Mouse (Mus musculus): ENCODE data around the gene Ttc39d. TPM values are rescaled to one million over a fixed set of nuclear protein-coding genes. Genes with fewer than 3 reads are reported as not detected.
A peak's percentile ranks its signal among the peaks of the same experiment; 100 is the strongest.
"Not testable (repeated sequence)": the region's sequence is repeated elsewhere in the genome, so short reads cannot be mapped to it uniquely, and the experiment has no call there.

Gene Ttc39d
- polyA plus RNA-seq, 1 experiment from 2014 or later: 0.14 TPM

DNA sequence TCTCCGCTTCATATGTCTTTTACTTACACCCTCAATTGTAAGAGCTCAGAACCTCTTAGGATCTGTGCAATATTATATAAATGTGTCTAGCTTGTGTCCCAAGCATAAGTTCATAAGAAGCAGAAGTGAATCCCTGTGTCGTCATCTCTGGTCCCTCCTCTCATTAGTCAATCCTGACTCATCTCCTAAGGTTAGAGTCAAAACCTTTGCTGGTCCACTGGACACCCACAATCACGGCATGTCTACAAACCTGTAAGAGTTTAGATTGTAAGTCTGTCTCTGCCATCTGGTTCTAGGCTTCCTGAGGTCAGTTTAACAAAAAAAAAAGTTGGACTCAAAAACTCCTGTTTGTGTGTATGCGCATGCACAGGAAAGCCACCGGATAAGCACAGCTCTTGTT lies 34.5 kb upstream of the Ttc39d start:
- no peaks in the 10 kb centered on the region for H3K36me3 ChIP-seq
- H3K9me3 ChIP-seq: no peaks in the 10 kb centered on the region
- peaks cover 17% of the 10 kb centered on the region for H3K4me1 ChIP-seq
- ATAC-seq (ENCODE audit: low FRiP score, low read depth): no peak
- H3K4me2 ChIP-seq (replicated peaks): no peak overlapping the region
- no peak overlapping the region for H3K9ac ChIP-seq (replicated peaks)
- H3K27ac ChIP-seq (replicated peaks): no peak overlapping the region
- H3K27me3 ChIP-seq: no peaks in the 10 kb centered on the region
- no peak overlapping the region for H3K4me3 ChIP-seq
- 93% methylated on average over 5 of the region's 5 CpGs for WGBS

DNA sequence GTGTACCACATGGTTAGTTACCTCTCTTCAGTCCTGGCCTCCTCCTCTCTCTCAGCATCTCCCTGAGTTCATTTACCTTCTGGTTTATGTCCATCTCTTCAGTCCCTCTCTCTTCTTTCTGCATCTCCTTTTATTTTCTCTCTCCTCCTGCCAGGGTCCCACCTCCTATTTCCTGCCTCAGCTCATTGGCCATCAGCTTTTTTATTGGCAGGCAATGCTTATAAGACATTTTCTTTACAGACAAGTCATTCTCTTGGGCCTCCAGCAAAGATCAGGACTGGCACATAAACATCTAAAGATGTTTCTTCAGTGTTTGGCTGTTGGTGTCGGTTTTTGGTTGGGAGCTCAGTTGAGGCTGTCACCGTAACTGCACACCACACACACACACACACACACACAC lies 33.6 kb upstream of the Ttc39d start:
- 85% methylated on average over 2 of the region's 2 CpGs for WGBS
- no peaks in the 10 kb centered on the region for H3K27me3 ChIP-seq
- H3K9ac ChIP-seq (replicated peaks): no peak overlapping the region
- no peak overlapping the region for H3K4me2 ChIP-seq (replicated peaks)
- H3K4me3 ChIP-seq: no peak overlapping the region
- H3K9me3 ChIP-seq: no peaks in the 10 kb centered on the region
- no peaks in the 10 kb centered on the region for H3K36me3 ChIP-seq
- peaks cover 8% of the 10 kb centered on the region for H3K4me1 ChIP-seq
- ATAC-seq (ENCODE audit: low FRiP score, low read depth): no peak
- H3K27ac ChIP-seq (replicated peaks): no peak overlapping the region

DNA sequence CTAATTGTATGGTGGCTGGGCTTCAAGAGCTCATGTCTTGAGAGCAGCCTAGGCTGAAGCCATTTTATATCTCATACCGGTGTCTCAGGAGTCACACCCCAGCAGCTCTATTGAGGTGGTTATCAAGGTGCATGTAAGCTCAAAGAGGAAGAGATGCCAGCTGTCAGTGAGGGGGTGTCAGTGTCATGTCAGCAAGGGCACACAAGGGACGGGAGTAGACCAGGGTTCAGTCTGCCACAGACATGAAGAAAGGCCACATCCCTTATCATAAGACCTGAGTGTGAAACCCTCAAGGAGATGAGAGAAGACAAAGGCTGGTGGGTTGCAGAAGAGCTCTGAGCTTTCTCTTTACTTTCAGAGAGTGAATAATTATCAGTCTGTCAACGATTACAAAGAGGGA lies 33.1 kb upstream of the Ttc39d start:
- Histone ChIP-seq H3K27me3 (no peaks in the 10 kb centered on the region), H3K9ac (replicated peaks) (no peak overlapping the region), H3K9me3 (no peaks in the 10 kb centered on the region), H3K36me3 (no peaks in the 10 kb centered on the region), H3K4me3 (no peak overlapping the region), H3K4me2 (replicated peaks) (no peak overlapping the region), H3K4me1 (peaks cover 3% of the 10 kb centered on the region), H3K27ac (replicated peaks) (no peak overlapping the region)
- ATAC-seq (ENCODE audit: low FRiP score, low read depth): no peak
- WGBS: 82% methylated on average over 3 of the region's 3 CpGs

DNA sequence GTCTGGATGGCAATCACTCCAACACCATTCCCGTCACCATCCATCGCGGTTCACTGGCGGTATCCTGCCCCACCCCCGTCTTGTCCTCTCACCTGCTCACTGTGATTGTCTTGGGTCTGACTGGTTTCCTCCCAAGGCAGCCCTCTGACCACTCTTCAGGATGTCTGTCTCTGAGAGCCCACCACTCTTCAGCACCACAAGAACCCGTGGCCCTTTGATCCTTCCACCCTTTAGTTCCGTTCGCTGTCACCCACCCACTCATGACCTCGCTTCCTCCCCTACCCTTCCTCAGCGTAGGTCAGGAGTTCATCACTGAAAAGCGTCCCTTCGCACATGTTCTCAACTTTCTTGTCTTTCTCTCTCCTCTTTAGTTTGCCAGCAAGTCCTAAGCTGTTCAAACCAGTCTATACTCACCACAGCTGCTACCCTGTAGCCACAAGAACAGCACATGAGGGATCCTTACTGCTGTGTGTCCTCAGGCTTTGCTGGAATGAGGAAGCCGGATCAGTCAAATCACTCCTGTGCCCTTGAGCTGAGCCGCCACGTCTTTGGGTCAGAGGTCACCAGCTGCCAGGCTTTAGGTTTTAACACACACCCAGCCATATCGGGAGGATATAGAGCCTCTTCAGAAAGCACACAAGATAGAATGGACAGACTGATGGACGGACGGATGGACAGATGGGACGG lies 32.4 kb upstream of the Ttc39d start:
- Histone ChIP-seq H3K4me1 (peaks cover 3% of the 10 kb centered on the region; the same call in 1 of the 2 replicates), H3K27ac (replicated peaks) (no peak overlapping the region), H3K4me2 (replicated peaks) (no peak overlapping the region), H3K9me3 (no peaks in the 10 kb centered on the region), H3K27me3 (no peaks in the 10 kb centered on the region), H3K4me3 (no peak overlapping the region), H3K9ac (replicated peaks) (no peak overlapping the region), H3K36me3 (no peaks in the 10 kb centered on the region)
- ATAC-seq (ENCODE audit: low FRiP score, low read depth): peak; percentile 38; the same call in 1 of the 2 replicates
- WGBS: 79% methylated on average over 19 of the region's 19 CpGs

DNA sequence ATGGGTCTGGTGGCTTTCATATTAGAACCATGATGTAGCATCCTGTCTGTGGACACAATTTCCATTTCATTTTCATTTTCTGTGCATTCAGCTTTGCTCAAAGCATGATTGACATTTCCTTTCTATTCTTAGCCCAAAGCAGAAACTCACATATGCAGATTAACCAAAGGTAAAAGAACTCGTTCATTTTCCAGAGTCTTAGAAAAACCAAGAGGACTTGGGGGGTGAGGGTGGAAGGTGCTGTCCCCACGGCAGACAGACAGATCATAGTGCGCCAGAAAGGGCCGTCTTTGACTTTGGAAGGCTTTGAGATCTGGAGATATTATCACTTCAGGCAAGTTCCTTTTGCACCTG lies 31.9 kb upstream of the Ttc39d start:
- H3K36me3 ChIP-seq: no peaks in the 10 kb centered on the region
- H3K4me3 ChIP-seq: no peak overlapping the region
- H3K27ac ChIP-seq (replicated peaks): no peak overlapping the region
- no peak for ATAC-seq (ENCODE audit: low FRiP score, low read depth)
- peaks cover 3% of the 10 kb centered on the region; the same call in 1 of the 2 replicates for H3K4me1 ChIP-seq
- H3K27me3 ChIP-seq: no peaks in the 10 kb centered on the region
- no peak overlapping the region for H3K4me2 ChIP-seq (replicated peaks)
- H3K9me3 ChIP-seq: no peaks in the 10 kb centered on the region
- no peak overlapping the region for H3K9ac ChIP-seq (replicated peaks)
- 78% methylated on average over 4 of the region's 4 CpGs for WGBS

DNA sequence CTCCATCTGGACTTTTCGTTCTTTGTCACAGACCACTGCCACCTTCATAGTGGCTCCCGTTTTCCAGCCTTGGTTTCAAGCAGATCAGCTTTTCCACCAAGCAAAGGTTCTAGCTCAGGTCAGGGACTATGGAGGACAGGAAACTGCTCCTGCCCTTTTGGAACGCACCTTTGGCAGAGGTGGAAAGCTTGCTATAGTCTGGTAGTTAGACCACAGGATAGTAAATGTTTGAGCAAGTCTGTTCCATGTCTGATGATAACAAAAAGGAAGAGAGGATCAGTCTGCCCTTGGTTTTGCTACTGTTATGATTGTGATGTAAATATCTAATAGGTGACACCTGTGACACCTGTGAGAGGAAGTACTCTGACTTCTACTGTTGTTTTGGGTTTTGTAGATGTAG lies 31.3 kb upstream of the Ttc39d start:
- no peak for ATAC-seq (ENCODE audit: low FRiP score, low read depth)
- Histone ChIP-seq H3K9ac (replicated peaks) (no peak overlapping the region), H3K27me3 (no peaks in the 10 kb centered on the region), H3K36me3 (no peaks in the 10 kb centered on the region), H3K4me3 (no peak overlapping the region), H3K4me2 (replicated peaks) (no peak overlapping the region), H3K4me1 (peaks cover 3% of the 10 kb centered on the region; the same call in 1 of the 2 replicates), H3K9me3 (no peaks in the 10 kb centered on the region), H3K27ac (replicated peaks) (no peak overlapping the region)
- 94% methylated on average over 3 of the region's 3 CpGs for WGBS

DNA sequence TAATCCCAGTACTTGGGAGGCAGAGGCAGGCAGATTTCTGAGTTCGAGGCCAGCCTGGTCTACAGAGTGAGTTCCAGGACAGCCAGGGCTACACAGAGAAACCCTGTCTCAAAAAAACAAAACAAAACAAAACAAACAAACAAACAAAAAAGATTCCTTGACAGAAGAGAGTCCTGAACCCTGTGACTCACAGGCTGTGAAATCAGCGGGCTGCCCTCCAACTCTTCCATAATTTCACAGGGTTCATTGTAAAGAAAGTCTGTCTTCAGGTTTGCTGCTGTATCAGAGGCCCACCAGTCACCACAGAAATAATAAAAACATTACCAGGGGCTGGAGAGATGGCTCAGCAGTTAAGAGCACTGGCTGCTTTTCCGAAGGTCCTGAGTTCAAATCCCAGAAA lies 28.4 kb upstream of the Ttc39d start:
- H3K9me3 ChIP-seq; H3K27ac ChIP-seq (replicated peaks); H3K4me2 ChIP-seq (replicated peaks); H3K36me3 ChIP-seq; H3K4me3 ChIP-seq; ATAC-seq (ENCODE audit: low FRiP score, low read depth); H3K27me3 ChIP-seq; H3K4me1 ChIP-seq; H3K9ac ChIP-seq (replicated peaks): not testable (repeated sequence)
- WGBS: 98% methylated on average over 3 of the region's 3 CpGs

DNA sequence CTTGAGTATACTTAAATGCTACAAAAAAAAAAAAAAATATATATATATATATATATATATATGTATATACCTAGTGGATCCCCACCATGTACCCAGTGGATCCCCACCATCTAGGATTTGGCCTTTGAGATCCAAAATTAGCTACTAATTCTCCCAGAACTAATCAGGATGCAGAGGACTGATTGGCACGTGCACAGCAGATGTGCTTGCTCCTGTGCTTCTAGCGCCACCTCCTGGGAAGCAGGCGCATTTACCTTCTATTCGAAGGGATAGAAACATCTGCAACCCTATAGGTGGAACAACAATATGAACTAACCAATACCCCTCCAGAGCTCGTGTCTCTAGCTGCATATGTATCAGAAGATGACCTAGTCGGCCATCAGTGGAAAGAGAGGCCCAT lies 27.3 kb upstream of the Ttc39d start:
- Histone ChIP-seq H3K27me3 (no peaks in the 10 kb centered on the region), H3K4me1 (peaks cover 2% of the 10 kb centered on the region; the same call in 1 of the 2 replicates), H3K36me3 (no peaks in the 10 kb centered on the region), H3K4me3 (no peak overlapping the region), H3K4me2 (replicated peaks) (no peak overlapping the region), H3K9ac (replicated peaks) (no peak overlapping the region), H3K9me3 (no peaks in the 10 kb centered on the region), H3K27ac (replicated peaks) (no peak overlapping the region)
- peak; percentile 92 for ATAC-seq (ENCODE audit: low FRiP score, low read depth)
- 1% methylated on average over 6 of the region's 6 CpGs for WGBS

DNA sequence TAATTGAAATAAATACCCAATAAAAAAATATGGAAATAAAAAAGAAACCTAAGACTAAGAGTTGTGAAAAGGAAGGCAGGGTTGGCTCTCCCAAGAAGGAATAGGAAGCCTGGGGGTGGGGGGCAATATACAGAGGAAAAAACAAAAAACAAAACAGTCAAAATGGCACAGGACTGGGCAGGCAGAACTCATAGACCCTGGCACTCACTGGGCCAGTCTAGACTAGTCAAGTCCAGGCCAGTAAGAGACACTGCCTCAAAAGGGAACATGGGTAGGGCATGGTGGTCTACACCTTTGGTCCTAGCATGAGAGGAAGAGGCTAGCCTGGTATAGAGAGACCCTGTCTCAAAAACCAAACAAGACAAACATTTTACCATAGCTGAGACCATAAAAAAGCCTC lies 26.8 kb upstream of the Ttc39d start:
- H3K36me3 ChIP-seq: no peaks in the 10 kb centered on the region
- no peaks in the 10 kb centered on the region for H3K27me3 ChIP-seq
- H3K27ac ChIP-seq (replicated peaks): no peak overlapping the region
- H3K4me2 ChIP-seq (replicated peaks): no peak overlapping the region
- H3K9me3 ChIP-seq: no peaks in the 10 kb centered on the region
- H3K4me1 ChIP-seq: no peaks in the 10 kb centered on the region
- peak; percentile 66 for ATAC-seq (ENCODE audit: low FRiP score, low read depth)
- H3K9ac ChIP-seq (replicated peaks): no peak overlapping the region
- no peak overlapping the region for H3K4me3 ChIP-seq

DNA sequence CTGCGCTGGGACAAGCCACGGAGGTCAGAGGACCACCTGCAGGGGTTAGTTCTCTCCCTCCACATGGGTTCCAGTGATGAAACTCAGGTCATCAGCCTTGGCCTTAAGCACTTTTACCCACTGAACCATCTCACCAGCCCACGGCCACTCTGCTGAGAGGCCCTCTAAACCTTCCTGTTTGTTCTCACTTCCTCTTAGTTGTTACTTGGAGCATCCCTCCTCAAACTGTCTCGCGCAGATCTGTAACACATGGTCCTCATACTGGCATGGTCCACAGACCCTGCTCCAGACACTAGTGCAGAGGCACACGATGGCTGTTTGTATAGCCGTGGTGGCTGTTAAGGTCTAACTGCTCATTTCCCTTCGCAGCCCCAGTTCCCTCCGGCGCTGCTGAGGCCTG lies 23.6 kb upstream of the Ttc39d start:
- Histone ChIP-seq H3K4me3 (no peak overlapping the region), H3K4me1 (no peaks in the 10 kb centered on the region), H3K4me2 (replicated peaks) (no peak overlapping the region), H3K27me3 (no peaks in the 10 kb centered on the region), H3K27ac (replicated peaks) (no peak overlapping the region), H3K9me3 (no peaks in the 10 kb centered on the region), H3K9ac (replicated peaks) (no peak overlapping the region), H3K36me3 (no peaks in the 10 kb centered on the region)
- ATAC-seq (ENCODE audit: low FRiP score, low read depth): no peak
- 84% methylated on average over 10 of the region's 10 CpGs for WGBS

DNA sequence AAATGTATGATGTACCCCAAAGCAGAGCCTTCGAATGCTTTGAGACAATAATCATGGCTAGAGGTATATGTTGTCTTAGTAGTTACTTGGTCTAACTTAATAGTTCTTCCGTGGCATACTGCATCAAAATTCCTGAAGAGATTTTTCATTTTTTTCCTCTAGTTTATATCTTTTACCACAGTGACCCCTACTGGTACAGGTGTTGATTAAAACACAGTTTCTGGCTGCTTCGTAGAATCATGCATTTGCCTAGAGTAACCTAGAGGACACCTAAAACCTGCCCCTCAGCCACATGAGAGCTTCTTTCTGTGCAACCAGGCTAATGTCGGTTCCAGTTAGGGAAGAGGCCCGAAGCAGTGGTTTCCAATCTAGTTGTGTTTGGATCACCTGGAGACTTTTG lies 14.2 kb upstream of the Ttc39d start:
- Histone ChIP-seq H3K27ac (replicated peaks) (no peak overlapping the region), H3K4me2 (replicated peaks) (no peak overlapping the region), H3K4me1 (peaks cover 7% of the 10 kb centered on the region; the same call in 1 of the 2 replicates), H3K36me3 (peaks cover 26% of the 10 kb centered on the region), H3K9ac (replicated peaks) (no peak overlapping the region), H3K9me3 (no peaks in the 10 kb centered on the region), H3K27me3 (no peaks in the 10 kb centered on the region), H3K4me3 (no peak overlapping the region)
- WGBS: 73% methylated on average over 5 of the region's 5 CpGs
- no peak for ATAC-seq (ENCODE audit: low FRiP score, low read depth)

DNA sequence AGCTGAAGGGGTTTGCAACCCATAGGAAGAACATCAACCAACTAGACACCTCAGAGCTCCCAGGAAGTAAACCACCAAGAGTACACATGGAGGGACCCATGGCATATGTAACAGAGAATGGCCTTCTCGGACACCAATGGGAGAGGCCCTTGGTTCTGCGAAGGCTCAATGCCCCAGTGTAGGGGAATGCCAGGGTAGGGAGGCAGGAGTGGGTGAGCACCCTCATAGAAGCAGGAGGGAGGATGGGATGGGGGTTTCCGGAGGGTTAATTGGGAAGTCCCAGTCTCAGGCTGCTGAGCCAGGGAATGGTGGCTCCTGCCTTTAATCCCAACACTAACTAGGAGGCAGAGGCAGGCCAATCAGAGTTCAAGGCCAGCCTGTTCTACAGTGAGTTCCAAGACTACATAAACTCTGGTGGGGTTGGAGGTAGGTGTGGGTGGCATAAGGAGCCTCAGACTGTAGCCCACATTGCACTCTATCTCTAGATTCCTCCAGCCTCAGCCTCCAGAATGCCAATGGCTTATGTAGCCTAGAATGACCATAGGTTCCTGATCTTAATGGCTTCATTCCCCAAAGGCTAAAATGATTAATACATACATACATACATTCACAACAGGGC lies 8.0 kb upstream of the Ttc39d start:
- Histone ChIP-seq H3K27me3 (no peaks in the 10 kb centered on the region), H3K27ac (replicated peaks) (no peak overlapping the region), H3K36me3 (peaks cover 80% of the 10 kb centered on the region), H3K4me1 (0 out of 2 replicates have a peak, but pooled peaks cover 6% of the 10 kb centered on the region), H3K9ac (replicated peaks) (no peak overlapping the region), H3K4me2 (replicated peaks) (no peak overlapping the region), H3K4me3 (no peak overlapping the region), H3K9me3 (no peaks in the 10 kb centered on the region)
- ATAC-seq (ENCODE audit: low FRiP score, low read depth): peak; percentile 19; the same call in 1 of the 2 replicates
- WGBS: 75% methylated on average over 3 of the region's 3 CpGs

DNA sequence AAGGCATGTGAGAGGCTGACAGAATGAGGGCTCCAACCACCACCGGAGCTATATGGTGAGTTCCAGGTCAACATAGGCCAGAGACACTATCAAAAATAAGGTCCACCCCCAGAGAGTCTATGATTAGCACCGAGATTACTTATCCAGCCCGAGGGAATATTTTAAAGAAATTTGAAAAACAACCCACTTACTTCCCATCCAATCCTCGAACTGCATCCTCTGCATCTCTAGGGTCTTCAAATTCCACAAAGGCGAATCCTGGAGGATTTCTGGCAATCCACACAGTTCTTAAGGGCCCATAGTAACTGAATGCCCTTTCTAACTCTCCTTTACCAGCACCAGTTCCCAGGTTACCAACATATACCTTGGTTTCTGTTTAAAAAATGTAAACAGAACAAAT lies 1.6 kb upstream of the Ttc39d start:
- H3K4me2 ChIP-seq (replicated peaks): peak overlapping the region; percentile 83
- peak overlapping the region; percentile 98 for H3K9ac ChIP-seq (replicated peaks)
- WGBS: 36% methylated on average over 5 of the region's 5 CpGs
- peaks cover 14% of the 10 kb centered on the region for H3K4me1 ChIP-seq
- H3K27me3 ChIP-seq: no peaks in the 10 kb centered on the region
- H3K4me3 ChIP-seq: peak overlapping the region; percentile 90
- H3K9me3 ChIP-seq: no peaks in the 10 kb centered on the region
- peak overlapping the region; percentile 99 for H3K27ac ChIP-seq (replicated peaks)
- no peak for ATAC-seq (ENCODE audit: low FRiP score, low read depth)
- peaks cover 39% of the 10 kb centered on the region for H3K36me3 ChIP-seq

All from midbrain, embryonic 12.5 days (tissue).